In genomic region chr1:60623440-60624016, GRCm38 (mm10) we compare ENCODE assay signal across 23 mouse cellular contexts. TPM values are rescaled to one million over a fixed set of nuclear protein-coding genes. Genes with fewer than 3 reads are reported as not detected.
DNase-seq lines count a peak whose midpoint lies in the region; ATAC-seq and TF ChIP-seq lines count a peak whose summit lies in the region.
"Had no signal": no experiment of that assay in that cellular context is flagged by ENCODE, and none has a peak within 500 bp of the region (broad histone marks: within the 10 kb centered on the region; RNA-seq: fewer than 3 reads in every experiment).

No protein-coding gene starts in this region.

- no peaks in the 10 kb centered on the region for H3K9me3 ChIP-seq in lung, postnatal 0 days (ENCODE audit: low read length)
- no peaks in the 10 kb centered on the region for H3K9me3 ChIP-seq in CH12.LX (replicated peaks; ENCODE audit: low read length)
- H3K9me3 ChIP-seq: embryonic facial prominence, embryonic 13.5 days; forebrain, embryonic 12.5 days; heart, embryonic 10.5 days; hindbrain, embryonic 13.5 days had no signal

- no peak for TF ChIP-seq EP300 in lung, postnatal 0 days (IDR thresholded peaks at IDR 0.05)
- TF ChIP-seq EP300 in CH12.LX (IDR thresholded peaks at IDR 0.05; ENCODE audit: low read length), result no peak

- dilution Hi-C loops in CH12.LX (cut with MboI; ENCODE audit: extremely low pct_ligation_motif_present, extremely low pct_unique_long_range_greater_than_20kb, low sequenced_read_pairs), result no loop called here

- no peaks in the 10 kb centered on the region for H3K36me3 ChIP-seq in lung, postnatal 0 days (ENCODE audit: insufficient read depth, low read length)
- no peaks in the 10 kb centered on the region for H3K36me3 ChIP-seq in CH12.LX (replicated peaks in 1 of 2; ENCODE audit: control insufficient read depth in 1 of 2, insufficient read depth in 1 of 2, low read length in 1 of 2)
- H3K36me3 ChIP-seq: embryonic facial prominence, embryonic 13.5 days; forebrain, embryonic 12.5 days; heart, embryonic 10.5 days; hindbrain, embryonic 13.5 days had no signal

- in situ Hi-C loops in CH12.LX (cut with MboI; ENCODE audit: low pct_ligation_motif_present, low pct_unique_long_range_greater_than_20kb, low sequenced_read_pairs), result no loop called here

- no peak for TF ChIP-seq CTCF in lung, postnatal 0 days (IDR thresholded peaks at IDR 0.05)
- no peak for TF ChIP-seq CTCF in CH12.LX (conservative IDR thresholded peaks at IDR 0.05 in 1 of 2, IDR thresholded peaks at IDR 0.05 in 1 of 2; ENCODE audit: low read depth in 2 of 2, low read length in 2 of 2)

- H3K27me3 ChIP-seq in lung, postnatal 0 days (replicated peaks; ENCODE audit: insufficient read depth, low read length), result no peaks in the 10 kb centered on the region
- H3K27me3 ChIP-seq in CH12.LX (replicated peaks), result no peaks in the 10 kb centered on the region
- H3K27me3 ChIP-seq: embryonic facial prominence, embryonic 13.5 days; forebrain, embryonic 12.5 days; hindbrain, embryonic 13.5 days; Patski had no signal

- no peak for TF ChIP-seq POLR2A in CH12.LX (IDR thresholded peaks at IDR 0.05; ENCODE audit: low read depth, low read length)

- H3K4me2 ChIP-seq in lung, postnatal 0 days (replicated peaks; ENCODE audit: low read depth, low read length), result no peak overlapping the region
- peak overlapping the region; percentile 36; the same call in 1 of the 2 replicates for H3K4me2 ChIP-seq in CH12.LX (ENCODE audit: insufficient read depth, low read depth, poor library complexity, severe bottlenecking)
- H3K4me2 ChIP-seq: embryonic facial prominence, embryonic 13.5 days; forebrain, embryonic 12.5 days; hindbrain, embryonic 13.5 days had no signal

- no peaks in the 10 kb centered on the region for H3K79me2 ChIP-seq in CH12.LX (replicated peaks; ENCODE audit: control insufficient read depth, extremely low read depth, insufficient read depth, poor library complexity, severe bottlenecking)

- H3K4me1 ChIP-seq in lung, postnatal 0 days (ENCODE audit: insufficient read depth, low read depth, low read length), result no peaks in the 10 kb centered on the region; the same call in 1 of the 2 replicates
- peaks cover 0 to 29% of the 10 kb centered on the region in 2 experiments; a peak in 2 of 4 replicates for H3K4me1 ChIP-seq in CH12.LX (ENCODE audit: control insufficient read depth in 1 of 2, insufficient read depth in 2 of 2)
- H3K4me1 ChIP-seq: heart, embryonic 10.5 days had no signal

- H3K27ac ChIP-seq in lung, postnatal 0 days (ENCODE audit: low read length), result no peak overlapping the region
- H3K27ac ChIP-seq in CH12.LX (ENCODE audit: insufficient read depth, low read depth), result no peak overlapping the region
- H3K27ac ChIP-seq: embryonic facial prominence, embryonic 13.5 days; forebrain, embryonic 12.5 days; heart, embryonic 10.5 days; hindbrain, embryonic 13.5 days had no signal

- peak; percentile 40; the same call in 1 of the 2 replicates for ATAC-seq in lung, postnatal 0 days
- ATAC-seq: activated CD4-positive, CD25-positive, alpha-beta regulatory T cell, adult 4 months; CD4-positive, CD25-positive, alpha-beta regulatory T cell, adult 4 months; forebrain, embryonic 16.5 days; Patski had no signal

- no peak for TF ChIP-seq RAD21 in CH12.LX (IDR thresholded peaks at IDR 0.05; ENCODE audit: low read depth, low read length)

- no peak overlapping the region for H3K9ac ChIP-seq in lung, postnatal 0 days (replicated peaks; ENCODE audit: low read depth)
- peak overlapping the region; percentile 60 for H3K9ac ChIP-seq in CH12.LX (ENCODE audit: insufficient read depth, low read depth)
- H3K9ac ChIP-seq: embryonic facial prominence, embryonic 13.5 days; forebrain, embryonic 12.5 days; hindbrain, embryonic 13.5 days had no signal

- peak; percentile 89 for DNase-seq in heart, adult 11 months
- DNase-seq in heart, adult 9 months (ENCODE audit: low spot score in 2 of 2), result no peak
- peak; percentile 31 for DNase-seq in kidney, adult 9 months
- no peak for DNase-seq in kidney, adult 8-10 months
- DNase-seq in lung, postnatal 0 days (ENCODE audit: low spot score), result peak; percentile 57
- DNase-seq in lung, postnatal 4 days, result no peak
- DNase-seq in CH12.LX (ENCODE audit: extremely low read depth), result no peak
- no peak for DNase-seq in right cerebral cortex, postnatal 10 days (ENCODE audit: low spot score in 2 of 2)
- DNase-seq: adrenal gland, postnatal 14 days; B cell, adult 2 months; cerebellum, adult 18-20 months; cerebellum, adult 9-11 months; cerebellum, postnatal 36 days; gastrocnemius, postnatal 10 days; heart, postnatal 10 days had no signal

- 56% methylated on average over 3 of the region's 3 CpGs for whole genome bisulfite sequencing in lung, postnatal 0 days

- no peak overlapping the region for H3K4me3 ChIP-seq in lung, postnatal 0 days (ENCODE audit: low read depth, low read length)
- peak overlapping the region in 1 of 3 experiments; percentile 42 for H3K4me3 ChIP-seq in CH12.LX (replicated peaks in 1 of 3; ENCODE audit: low read depth in 2 of 3, low read length in 2 of 3, poor library complexity in 1 of 3)
- H3K4me3 ChIP-seq: embryonic facial prominence, embryonic 13.5 days; forebrain, embryonic 12.5 days; heart, embryonic 10.5 days; hindbrain, embryonic 13.5 days had no signal

TF ChIP-seq in CH12.LX, 34 proteins besides CTCF, POLR2A, EP300 and RAD21:
- no peak for TF ChIP-seq E2F4 (IDR thresholded peaks at IDR 0.05; ENCODE audit: insufficient replicate concordance, low read depth, low read length)
- TF ChIP-seq MAFK (IDR thresholded peaks at IDR 0.05; ENCODE audit: insufficient replicate concordance, low read length), result peak; percentile 64; the same call in 1 of the 2 replicates
- no peak for TF ChIP-seq USF1 (IDR thresholded peaks at IDR 0.05; ENCODE audit: low read depth, low read length)

RNA-seq across cellular contexts. Expression of gene Raph1, which starts 56.6 kb away (rescaled TPM):
- polyA plus RNA-seq in lung, postnatal 0 days (2015; fragmentation: Nextera tagmentation; extraction: Ambion mirVana), result 23.6 and 32.6 TPM in 2 replicates
- total RNA-seq in CH12.LX (2012; rRNA removed) (5.7 and 6.2 TPM in 2 replicates), CH12.LX (2014; rRNA removed) (3.7 TPM in 2 replicates)
- 7.6 and 8.2 TPM in 2 replicates for polyA plus RNA-seq in CH12.LX (2012; ENCODE audit: insufficient read length, low read depth)

Comparison
In these comparisons a context has a peak if more than half of its experiments do, and no peak if none do; other contexts are left out.
1. DNase-seq: peak in heart, adult 11 months (single experiment), kidney, adult 9 months (single experiment) and lung, postnatal 0 days (single experiment); none in heart, adult 9 months (0 of 2), kidney, adult 8-10 months (0 of 2), lung, postnatal 4 days (0 of 2), CH12.LX (single experiment) and right cerebral cortex, postnatal 10 days (0 of 2).